Mouse (Mus musculus) MN1 (cell line): ENCODE data around the gene Chst10.
A peak's percentile ranks its signal among the peaks of the same experiment; 100 is the strongest.

Source experiments
- DNase-seq: peaks from one replicate; pipeline ENCODE4 v3.0.0-alpha.2; 2016; ENCODE audit warnings: low spot score

Gene Chst10

DNA sequence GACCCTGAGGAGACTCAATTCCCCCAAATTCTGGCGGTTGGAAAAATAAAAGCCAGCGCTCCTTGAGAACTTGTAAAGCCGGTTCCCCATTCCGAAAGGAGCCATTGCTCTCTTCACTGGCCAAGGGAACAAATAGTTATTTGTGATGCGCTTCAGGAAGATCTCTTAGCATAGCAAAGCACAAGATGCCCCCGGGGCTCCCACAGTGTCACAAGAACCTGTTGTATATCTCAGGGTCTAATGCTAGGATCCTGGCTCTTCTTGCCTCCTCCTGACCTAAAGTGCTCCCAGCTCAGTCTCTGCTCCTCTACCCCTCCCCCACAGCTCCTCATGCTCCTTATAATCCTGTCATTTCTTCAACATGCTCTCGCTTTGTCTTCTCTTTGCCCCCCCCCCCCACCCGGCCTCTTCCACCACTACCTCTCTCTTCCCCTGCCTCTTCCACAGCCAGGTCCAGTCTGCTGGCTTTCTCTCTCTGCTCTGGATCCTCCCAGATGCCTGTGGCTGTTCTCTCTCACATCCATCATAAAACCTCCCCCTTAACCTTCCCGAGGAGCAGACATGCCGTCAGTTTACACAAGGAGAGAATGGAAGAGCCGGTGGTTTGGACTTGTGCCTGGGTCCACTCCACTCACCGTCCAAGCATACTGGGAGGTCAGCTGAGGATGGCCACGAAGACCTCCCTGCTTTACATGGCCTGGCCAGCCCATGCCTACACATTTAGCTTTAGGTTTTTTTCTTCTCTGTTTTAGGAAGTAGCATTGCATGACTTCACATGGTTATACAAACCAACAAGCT lies 28.4 kb downstream of the Chst10 start:
- DNase-seq: no peak

- DNase-seq: no peak
These were observed 31.7 kb downstream of the Chst10 start for GRCm38 (mm10) chr1:38866242-38866641.

- DNase-seq: no peak
These were observed 33.6 kb downstream of the Chst10 start for GRCm38 (mm10) chr1:38864341-38864740.

DNA sequence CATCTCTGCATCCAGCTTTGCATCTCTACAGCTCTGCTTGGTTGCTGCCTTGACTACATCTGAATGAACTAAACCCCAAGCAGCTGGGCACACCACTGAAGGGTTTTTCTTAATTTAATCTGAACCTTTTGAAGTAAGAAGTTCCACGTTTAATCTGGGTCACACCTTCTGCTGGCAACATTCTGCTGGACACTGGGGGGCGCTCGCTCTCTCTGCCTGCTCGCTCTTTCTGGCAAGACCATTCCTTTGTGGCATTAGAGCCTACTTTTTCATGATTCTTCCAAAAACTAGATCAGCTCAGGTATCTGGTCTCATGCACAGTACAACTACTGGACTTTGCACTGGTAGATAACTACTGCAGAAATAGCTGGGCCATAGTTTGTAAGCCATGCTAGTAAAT lies 35.7 kb downstream of the Chst10 start:
- DNase-seq: no peak

DNA sequence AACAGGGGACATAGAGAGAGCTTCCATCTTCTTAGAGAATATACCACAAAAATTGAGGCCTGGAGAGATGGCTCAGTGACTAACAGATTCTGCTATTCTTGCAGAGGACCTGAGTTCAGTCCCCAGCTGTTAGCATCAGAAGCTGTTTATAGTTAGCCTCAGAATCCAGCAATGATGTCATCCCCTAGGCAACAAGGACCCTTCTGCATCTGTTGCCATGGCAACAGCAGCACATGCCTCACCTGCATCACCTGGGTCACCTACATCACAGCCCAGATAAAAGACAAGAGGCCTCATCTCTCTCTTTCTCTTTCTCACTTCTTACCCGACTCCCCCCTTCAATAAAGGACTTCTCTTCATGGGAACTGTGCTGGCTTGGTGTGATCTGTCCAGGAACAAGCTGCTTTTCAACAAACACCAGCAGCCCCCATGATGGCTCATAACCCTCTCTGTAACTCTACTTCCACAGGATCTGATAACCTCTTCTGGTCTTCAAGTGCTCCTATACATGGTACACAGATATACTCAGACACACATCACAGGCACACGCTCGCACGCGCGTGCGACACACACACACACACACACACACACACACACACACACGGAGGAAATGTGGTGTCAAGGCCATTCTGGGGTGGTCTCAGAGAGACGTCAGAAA lies 37.0 kb downstream of the Chst10 start:
- no peak for DNase-seq

DNA sequence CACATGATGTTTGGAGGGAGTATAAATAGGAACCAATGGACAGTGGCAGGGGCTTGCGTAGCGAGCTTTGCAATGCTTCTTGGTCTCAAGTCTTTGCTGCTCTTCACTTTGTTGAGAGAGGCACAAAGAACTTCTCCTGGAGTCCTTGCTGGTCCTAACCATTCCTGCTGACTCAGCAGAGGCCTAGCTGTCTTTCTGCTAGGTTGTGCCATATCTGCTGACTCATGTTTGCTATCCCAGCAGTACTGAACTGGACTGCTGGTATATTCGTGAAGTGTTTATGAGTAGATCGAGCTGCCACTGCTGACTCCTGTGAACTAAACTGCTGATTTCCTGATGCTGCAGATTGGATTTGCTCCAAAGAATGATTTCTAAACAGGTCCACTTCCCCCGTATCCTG lies 37.8 kb downstream of the Chst10 start:
- DNase-seq: no peak

DNA sequence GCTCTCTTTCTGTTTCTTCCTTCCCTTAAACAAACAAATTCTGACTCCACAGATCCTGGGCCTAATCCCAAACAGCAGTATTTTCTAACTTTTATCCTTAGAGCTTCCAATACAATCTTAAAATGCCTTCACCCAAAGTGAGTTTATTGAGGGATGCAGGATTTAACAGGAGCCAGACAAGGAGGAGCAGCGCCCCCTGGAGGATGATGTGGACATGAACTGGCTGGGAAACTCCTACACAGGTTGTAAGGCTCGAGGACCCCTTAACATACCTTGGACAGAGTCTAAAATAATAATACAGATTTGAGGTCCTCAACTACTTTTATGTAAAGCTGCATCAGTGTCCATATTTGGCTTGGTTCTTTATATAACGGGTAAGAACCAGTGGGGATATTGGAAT lies 41.8 kb downstream of the Chst10 start:
- DNase-seq: peak; percentile 14

DNA sequence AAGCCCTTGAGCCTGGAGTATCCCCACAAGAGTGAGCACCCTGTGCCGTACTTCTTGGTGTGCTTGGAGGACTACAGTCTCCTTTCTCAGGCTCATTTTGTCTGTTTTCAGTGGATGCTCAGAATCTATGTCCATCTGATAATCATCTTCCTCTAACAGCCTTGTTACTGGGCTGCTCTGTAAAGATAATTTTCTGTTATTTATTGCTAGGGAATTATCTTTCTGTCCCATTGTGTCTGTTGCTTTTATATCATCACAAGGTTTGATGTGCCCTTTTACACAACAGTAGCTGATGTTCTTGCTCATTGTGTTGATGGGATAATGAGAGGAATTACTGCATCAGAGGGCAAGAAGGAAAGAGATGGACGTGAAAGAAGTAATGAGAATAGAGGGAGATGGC lies 45.7 kb downstream of the Chst10 start:
- DNase-seq: no peak

- DNase-seq: no peak
These were observed 47.3 kb downstream of the Chst10 start for GRCm38 (mm10) chr1:38850650-38851049.

GRCm38 (mm10) chr1:38848451-38849289 lies 49.3 kb downstream of the Chst10 start:
- no peak for DNase-seq

DNA sequence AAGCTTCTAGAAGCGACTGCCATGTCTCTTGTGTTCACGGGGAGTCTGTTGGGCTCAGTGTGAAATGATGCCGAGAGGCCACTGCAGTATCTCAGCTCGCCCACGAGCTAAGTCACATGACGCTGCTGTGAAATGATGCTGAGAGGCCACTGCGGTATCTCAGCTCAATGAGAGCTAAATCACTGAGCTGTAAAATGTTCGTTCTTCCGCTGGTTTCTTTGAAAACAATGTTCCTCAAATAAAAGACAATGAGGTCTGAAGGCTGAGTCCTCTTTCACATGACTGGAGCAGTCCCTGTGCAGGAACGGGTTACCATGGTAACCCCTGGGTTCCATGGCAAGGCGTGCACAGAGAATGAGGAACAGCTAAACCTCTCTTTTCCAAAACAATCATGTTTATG lies 50.0 kb downstream of the Chst10 start:
- DNase-seq: no peak

DNA sequence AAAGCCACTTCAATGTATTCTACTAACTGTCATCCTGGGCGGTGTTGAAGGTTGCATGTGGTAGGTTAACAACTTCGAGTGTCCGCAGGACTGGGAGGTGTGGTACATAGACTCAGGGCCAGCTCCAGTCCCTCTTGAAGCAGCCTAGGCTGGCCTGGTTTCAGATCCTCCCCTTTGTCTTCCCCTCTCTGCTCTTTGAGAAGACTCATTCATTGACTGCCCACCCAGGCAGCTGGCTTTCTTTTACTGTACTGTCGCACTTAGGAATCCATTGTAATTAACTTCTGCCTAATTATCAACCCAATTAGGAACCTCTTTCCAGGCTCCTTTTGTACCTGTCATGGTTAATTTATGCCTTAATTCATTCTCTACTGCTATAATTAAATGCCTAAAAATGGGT lies 54.7 kb downstream of the Chst10 start:
- no peak for DNase-seq

DNA sequence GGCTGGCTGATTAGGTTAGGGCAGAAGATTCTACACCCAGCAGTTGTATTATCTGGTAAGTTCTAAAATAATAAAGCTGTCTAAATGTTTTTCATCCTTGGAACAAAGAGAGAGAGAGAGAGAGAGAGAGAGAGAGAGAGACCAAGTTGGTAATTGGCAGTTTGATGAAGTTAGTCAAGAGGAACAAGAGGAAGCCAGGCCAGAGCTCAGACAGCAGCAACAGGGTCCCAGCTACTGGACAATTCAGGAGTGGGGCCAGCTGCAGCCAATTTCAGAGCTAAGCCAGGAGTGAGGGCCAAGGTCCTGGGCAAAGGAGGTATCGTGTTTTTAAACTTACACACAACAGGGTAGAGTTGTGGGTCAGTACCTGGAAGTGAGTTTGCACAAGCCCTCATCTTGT lies 55.1 kb downstream of the Chst10 start:
- DNase-seq: no peak

- no peak for DNase-seq
These were observed 58.0 kb downstream of the Chst10 start for GRCm38 (mm10) chr1:38839944-38840343.

DNA sequence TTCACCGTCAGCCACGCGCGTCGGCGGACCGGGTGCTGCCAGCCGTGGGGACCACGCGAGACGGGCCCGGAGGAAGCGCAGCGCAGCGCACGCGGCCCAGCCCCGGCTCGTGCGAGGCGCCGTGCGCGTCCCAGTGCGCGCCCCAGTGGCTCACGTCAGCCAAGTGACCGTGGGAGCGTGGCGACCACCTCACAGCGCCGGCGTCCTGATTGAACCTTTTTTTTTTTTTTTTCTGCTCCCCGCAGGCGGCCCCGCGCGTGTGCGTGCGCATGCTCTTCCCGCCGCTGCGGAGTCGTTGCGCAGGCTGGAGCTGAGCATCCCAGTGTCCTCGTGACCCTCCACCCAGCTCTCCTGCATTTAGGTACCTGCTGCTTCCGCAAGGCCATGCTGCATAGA lies 61.5 kb downstream of the Chst10 start, which contains the start of gene Lonrf2:
Gene Lonrf2, minus strand, starts transcription at position 235 of the 396 bp plus-strand sequence.
- DNase-seq: no peak

DNA sequence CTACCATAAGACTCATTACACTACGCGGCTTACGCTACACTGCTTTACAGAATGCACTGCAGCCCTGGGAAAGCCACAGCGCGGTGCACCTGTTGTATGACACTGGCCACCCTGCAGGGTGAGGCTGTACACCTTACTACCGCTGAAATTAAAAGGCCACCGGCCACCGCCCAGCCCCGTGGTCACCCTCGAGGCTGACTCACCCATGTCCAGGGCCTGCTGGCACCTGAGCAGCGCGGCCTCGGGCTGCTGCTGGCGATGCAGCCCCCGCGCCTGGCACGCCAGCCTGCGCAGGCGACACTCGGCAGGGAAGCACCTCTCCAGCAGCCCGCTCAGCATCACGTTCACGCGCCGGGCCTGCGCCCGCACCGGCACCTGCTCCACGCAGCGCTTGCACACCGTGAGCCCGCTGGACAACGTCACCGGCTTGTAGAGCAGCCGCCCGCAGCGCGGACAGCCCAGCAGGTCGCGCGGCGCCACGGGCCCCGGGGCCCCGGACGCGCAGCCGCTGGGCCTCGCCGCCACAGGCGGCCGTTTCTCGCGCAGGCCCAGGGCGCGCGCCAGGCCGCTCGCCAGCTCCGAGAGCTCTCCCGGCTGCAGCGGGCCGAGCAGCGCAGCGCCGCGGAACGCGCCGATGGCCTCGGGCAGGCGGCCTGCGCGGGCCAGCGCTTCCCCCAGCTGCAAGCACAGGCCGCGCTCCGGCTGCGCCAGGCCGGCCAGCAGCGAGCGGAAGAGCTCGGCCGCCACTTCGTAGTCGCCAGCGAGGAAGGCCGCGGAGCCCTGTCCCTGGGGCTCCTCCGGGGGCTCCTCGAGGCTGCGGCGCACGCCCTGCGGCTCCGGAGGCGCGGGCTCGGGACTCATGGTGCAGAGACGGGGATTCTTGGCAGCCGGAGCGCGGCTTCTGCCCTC lies 62.1 kb downstream of the Chst10 start:
- DNase-seq: no peak

GRCm38 (mm10) chr1:38834899-38835298 lies 63.1 kb downstream of the Chst10 start:
- DNase-seq: no peak

GRCm38 (mm10) chr1:38824926-38825325 lies 73.0 kb downstream of the Chst10 start:
- no peak for DNase-seq

DNA sequence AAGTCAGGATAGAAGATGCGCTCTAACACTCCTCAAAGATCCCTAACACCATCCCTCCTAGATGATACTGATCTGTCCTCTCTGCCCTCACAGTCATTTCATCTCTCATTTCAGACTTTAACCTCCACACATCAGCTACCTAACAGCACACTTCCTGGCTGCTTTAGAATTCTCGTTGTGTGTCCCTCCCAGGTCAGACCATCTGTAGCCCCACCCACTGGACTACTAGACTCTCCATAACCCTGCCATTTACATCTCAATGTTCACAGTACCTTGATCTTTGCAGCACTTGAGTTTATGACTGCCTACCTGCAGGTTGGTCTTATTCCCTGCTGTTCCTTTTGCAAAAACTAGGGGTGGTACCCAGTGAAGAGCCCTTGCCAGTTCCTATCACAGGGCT lies 74.1 kb downstream of the Chst10 start:
- DNase-seq: no peak

DNA sequence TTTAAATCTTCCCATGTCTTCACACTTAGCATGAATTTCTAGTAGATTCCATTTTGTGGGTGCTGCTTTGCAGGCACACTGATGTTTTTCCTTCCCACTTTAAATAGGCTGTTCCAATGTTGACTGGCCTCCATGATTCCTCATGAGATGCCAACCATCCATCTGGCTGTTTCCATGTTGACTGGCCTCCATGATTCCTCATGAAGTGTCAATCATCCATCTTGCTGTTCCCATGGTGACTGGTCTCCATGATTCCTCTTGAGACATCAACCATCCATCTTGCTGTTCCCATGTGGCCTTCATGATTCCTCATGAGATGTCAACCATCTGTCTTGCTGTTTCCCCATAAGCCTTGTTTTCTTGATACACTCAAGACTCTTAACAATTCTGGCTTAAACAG lies 78.3 kb downstream of the Chst10 start:
- no peak for DNase-seq

- DNase-seq: no peak
These were observed 80.3 kb downstream of the Chst10 start for GRCm38 (mm10) chr1:38817671-38818070.

DNA sequence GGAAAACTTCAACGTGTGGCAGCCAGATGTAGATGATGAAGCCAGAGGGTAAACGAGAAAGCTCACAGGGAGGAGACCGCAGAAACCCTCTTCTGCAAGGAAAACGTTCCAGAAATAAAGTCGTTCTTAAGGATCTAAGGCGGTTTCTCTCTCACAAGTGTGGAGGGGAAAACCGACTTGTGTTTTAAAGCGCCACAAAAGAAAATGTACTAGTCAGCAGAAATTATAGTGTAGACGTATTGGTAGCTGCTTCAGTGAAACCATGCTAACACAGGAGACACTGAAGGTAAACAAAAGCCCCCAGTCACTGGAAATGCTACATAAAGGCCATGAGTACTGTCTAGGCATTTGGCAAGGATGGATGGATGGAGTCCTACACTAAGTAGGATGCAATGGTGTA lies 80.7 kb downstream of the Chst10 start:
- DNase-seq: no peak
